Mouse (Mus musculus) lung, embryonic 15.5 days (tissue): ENCODE results near the gene Lingo1. TPM values are rescaled to one million over a fixed set of nuclear protein-coding genes. Genes with fewer than 3 reads are reported as not detected.

Experiments
- ATAC-seq: fragments of 200-750 bp; cut with Nextera tagmentation; 2 replicates; pipeline ENCODE4 v1.8.0; 2017; ENCODE audit warnings: moderate number of reproducible peaks, borderline replicate concordance; ENCODE audit not compliant: low FRiP score, low TSS enrichment; ENCODE audit errors: extremely low read depth
- H3K27ac ChIP-seq: fragments of 300-500 bp; sonication (generic); 2 replicates; pipeline ENCODE4 v1.5.1; 2015; ENCODE audit warnings: moderate library complexity, mild to moderate bottlenecking, inconsistent platforms
- H3K27me3 ChIP-seq: fragments of 300-500 bp; sonication (generic); 2 replicates; pipeline ENCODE4 v1.6.1; 2015; ENCODE audit warnings: inconsistent platforms
- H3K36me3 ChIP-seq: fragments of 300-500 bp; sonication (generic); 2 replicates; pipeline ENCODE4 v1.6.1; 2015; ENCODE audit warnings: inconsistent platforms
- H3K4me1 ChIP-seq: fragments of 300-500 bp; sonication (generic); 2 replicates; pipeline ENCODE4 v1.6.1; 2015; ENCODE audit warnings: inconsistent platforms
- H3K4me2 ChIP-seq: fragments of 300-500 bp; sonication (generic); 2 replicates; pipeline ENCODE4 v1.6.1; 2015; ENCODE audit warnings: inconsistent platforms, mild to moderate bottlenecking, moderate library complexity
- H3K4me3 ChIP-seq: fragments of 300-500 bp; sonication (generic); 2 replicates; pipeline ENCODE4 v1.5.1; 2015; ENCODE audit warnings: mild to moderate bottlenecking, inconsistent platforms
- H3K9ac ChIP-seq: fragments of 300-500 bp; sonication (generic); 2 replicates; pipeline ENCODE4 v1.6.1; 2015; ENCODE audit warnings: inconsistent platforms
- H3K9me3 ChIP-seq: fragments of 300-500 bp; sonication (generic); 2 replicates; pipeline ENCODE4 v1.6.1; 2016; ENCODE audit warnings: inconsistent platforms
- WGBS: fragments of 180-500 bp; shearing (Covaris S2); methylation state at CpG from one replicate; pipeline ENCODE4 v1.1.7; 2015; 5-methylcytosine and 5-hydroxymethylcytosine counted together
- polyA plus RNA-seq: library from polyadenylated mRNA; unstranded; fragments of >200 nt; fragmentation: Nextera tagmentation; extraction: Ambion mirVana; gene quantifications from 2 replicates; pipeline ENCODE4 v1.2.1, GENCODE M21; 2015

The Lingo1 gene
- polyA plus RNA-seq, 1 experiment from 2014 or later, result 4.1 TPM

DNA sequence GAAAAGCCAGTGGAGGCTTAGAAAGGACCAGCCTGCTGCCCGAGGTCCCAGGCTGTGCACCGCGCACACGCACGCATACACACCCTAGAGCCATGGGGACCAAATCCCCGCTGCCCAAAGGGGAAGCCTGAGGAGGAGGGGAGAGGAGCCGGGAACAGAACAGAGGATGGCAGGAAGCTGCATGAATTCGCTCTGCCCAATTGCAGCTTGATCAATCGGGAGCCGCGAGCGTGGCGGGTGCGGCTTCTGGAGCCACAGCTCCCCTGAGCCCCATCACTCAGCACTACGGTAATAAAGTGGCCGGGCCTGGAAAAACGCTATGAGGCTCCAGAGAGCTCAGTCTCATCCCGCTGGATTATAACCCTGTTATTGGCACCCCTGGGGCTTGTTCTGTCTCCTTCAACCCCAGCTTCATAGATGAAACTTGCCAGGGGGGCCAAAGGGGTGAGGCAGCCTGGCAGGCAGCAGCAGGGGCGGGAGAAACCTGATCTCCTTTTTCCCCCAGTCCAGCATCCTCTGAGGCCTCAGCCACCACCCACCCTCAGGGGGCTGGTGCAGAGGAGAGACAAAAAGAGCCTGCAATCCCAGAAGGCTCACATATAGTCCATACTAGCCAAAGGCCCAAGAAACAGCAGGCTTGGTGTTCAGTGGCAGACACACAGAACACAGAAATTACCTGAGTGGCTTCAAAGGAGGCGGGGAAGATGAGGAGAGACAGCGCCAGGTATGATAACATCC lies 29.4 kb upstream of the Lingo1 start:
- Histone ChIP-seq H3K9ac (no peak overlapping the region), H3K9me3 (no peaks in the 10 kb centered on the region), H3K4me3 (no peak overlapping the region), H3K36me3 (no peaks in the 10 kb centered on the region), H3K27me3 (peaks cover 22% of the 10 kb centered on the region), H3K4me1 (0 out of 2 replicates have a peak, but pooled peaks cover 4% of the 10 kb centered on the region), H3K27ac (no peak overlapping the region), H3K4me2 (peak overlapping the region; percentile 36; the same call in 1 of the 2 replicates)
- no peak for ATAC-seq
- 11% methylated on average over 21 of the region's 21 CpGs for WGBS

DNA sequence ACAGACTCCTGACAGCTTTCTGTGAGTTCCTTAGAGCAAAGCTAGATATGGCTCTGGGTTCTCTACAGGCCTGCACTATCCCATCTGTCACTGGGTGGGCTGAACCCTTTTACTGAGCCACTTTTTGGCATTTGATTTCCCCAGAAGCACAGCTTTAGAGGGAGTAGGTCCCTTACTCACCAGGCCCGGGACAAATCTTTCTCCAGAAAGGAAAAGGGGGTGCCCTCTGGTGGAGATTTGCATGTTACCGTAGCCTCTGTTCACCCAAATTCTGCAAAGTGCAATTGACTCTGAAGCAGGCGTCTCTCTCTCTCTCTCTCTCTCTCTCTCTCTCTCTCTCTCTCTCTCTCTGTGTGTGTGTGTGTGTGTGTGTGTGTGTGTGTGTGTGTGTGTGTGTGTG lies 28.6 kb upstream of the Lingo1 start:
- no peak overlapping the region for H3K4me3 ChIP-seq
- 8% methylated on average over 3 of the region's 3 CpGs for WGBS
- H3K27me3 ChIP-seq, result peaks cover 22% of the 10 kb centered on the region
- H3K36me3 ChIP-seq, result no peaks in the 10 kb centered on the region
- H3K4me2 ChIP-seq, result no peak overlapping the region
- 0 out of 2 replicates have a peak, but pooled peaks cover 4% of the 10 kb centered on the region for H3K4me1 ChIP-seq
- no peak overlapping the region for H3K27ac ChIP-seq
- no peak overlapping the region for H3K9ac ChIP-seq
- no peak for ATAC-seq
- no peaks in the 10 kb centered on the region for H3K9me3 ChIP-seq

GRCm38 (mm10) chr9:56810916-56811315 lies 14.6 kb upstream of the Lingo1 start:
- Histone ChIP-seq H3K9me3 (no peaks in the 10 kb centered on the region), H3K27me3 (peaks cover 3% of the 10 kb centered on the region; the same call in 1 of the 2 replicates), H3K4me3 (no peak overlapping the region), H3K9ac (no peak overlapping the region), H3K27ac (no peak overlapping the region), H3K36me3 (no peaks in the 10 kb centered on the region), H3K4me2 (no peak overlapping the region), H3K4me1 (no peaks in the 10 kb centered on the region)
- ATAC-seq, result no peak
- WGBS, result 65% methylated on average over 1 of the region's 1 CpGs

DNA sequence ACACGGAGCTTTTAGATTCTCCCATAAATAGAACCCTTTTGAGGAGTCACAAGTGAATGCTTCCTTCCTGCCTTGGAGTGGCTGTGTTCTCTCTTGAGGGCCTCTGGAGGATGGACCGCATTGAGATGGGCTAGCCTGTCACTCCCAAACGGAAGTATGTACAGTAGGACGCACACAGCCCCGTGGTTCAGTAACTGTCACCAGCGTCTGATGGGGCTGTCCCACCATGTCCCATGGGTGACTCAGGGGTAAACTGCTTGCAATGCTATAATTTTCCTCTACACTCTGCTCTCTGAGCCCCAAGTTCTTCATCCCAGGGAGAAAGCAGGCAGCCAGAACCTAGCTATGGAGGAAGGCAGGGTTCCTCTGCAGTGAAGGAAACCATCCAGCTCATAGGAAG lies 11.7 kb upstream of the Lingo1 start:
- no peak for ATAC-seq
- no peaks in the 10 kb centered on the region for H3K4me1 ChIP-seq
- no peak overlapping the region for H3K27ac ChIP-seq
- H3K9ac ChIP-seq, result no peak overlapping the region
- WGBS, result 80% methylated on average over 6 of the region's 6 CpGs
- H3K4me2 ChIP-seq, result no peak overlapping the region
- H3K9me3 ChIP-seq, result no peaks in the 10 kb centered on the region
- H3K36me3 ChIP-seq, result no peaks in the 10 kb centered on the region
- H3K27me3 ChIP-seq, result no peaks in the 10 kb centered on the region
- H3K4me3 ChIP-seq, result no peak overlapping the region

DNA sequence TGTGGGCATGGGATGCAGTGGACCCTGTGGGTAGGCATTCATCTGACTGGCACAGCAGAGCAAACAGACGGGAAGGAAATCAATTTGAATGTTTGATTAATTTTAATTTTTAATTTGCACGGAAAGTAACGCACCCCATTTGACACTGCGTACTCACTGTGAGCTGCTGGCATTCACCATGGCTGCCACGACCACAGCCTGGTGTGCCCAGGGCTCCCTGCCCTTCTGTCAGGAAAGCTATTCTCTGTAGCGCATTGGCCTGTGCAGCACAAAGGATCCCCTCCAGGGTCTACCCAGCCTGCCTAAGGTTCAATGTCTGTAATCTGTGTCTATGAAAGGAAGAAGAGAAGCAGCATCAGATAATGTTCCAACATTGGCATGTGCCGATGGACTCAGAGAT lies 6.9 kb upstream of the Lingo1 start:
- Histone ChIP-seq H3K4me2 (no peak overlapping the region), H3K4me1 (no peaks in the 10 kb centered on the region), H3K27me3 (peaks cover 19% of the 10 kb centered on the region), H3K9me3 (no peaks in the 10 kb centered on the region), H3K4me3 (no peak overlapping the region), H3K36me3 (no peaks in the 10 kb centered on the region), H3K9ac (no peak overlapping the region), H3K27ac (no peak overlapping the region)
- WGBS, result 94% methylated on average over 7 of the region's 7 CpGs
- no peak for ATAC-seq

DNA sequence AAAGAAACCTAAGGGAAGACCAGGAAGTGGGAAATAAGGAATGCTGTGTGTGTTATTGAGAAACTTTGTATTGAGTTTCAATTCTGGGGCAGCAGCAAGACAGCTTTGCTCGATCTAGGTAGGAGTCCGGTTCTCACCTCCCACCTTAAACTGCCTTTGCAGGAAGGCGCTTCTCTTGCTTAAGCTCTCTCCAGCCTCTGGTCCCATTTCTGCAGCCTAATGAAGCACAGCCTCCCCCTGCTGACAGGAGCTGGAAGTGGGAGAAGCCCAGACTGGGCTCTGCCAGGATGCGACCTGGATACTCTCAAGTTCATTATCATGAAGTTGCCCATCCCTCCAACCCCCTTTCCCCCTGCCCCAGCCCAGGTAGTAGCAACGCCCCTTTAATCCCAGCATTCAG lies 1.6 kb upstream of the Lingo1 start:
- peaks cover 70% of the 10 kb centered on the region for H3K27me3 ChIP-seq
- ATAC-seq, result no peak
- 4% methylated on average over 5 of the region's 5 CpGs for WGBS

GRCm38 (mm10) chr9:56796656-56797131 lies 426 bp upstream of the Lingo1 start:
- 0 out of 2 replicates have a peak, but pooled peaks have one; percentile 9 for ATAC-seq
- Histone ChIP-seq H3K36me3 (no peaks in the 10 kb centered on the region), H3K4me2 (peak overlapping the region; percentile 91), H3K4me1 (peaks cover 18% of the 10 kb centered on the region), H3K4me3 (peak overlapping the region; percentile 43), H3K9me3 (no peaks in the 10 kb centered on the region), H3K9ac (no peak overlapping the region), H3K27ac (no peak overlapping the region), H3K27me3 (peaks cover 70% of the 10 kb centered on the region)
- WGBS, result 2% methylated on average over 41 of the region's 41 CpGs

More for the DNA sequence above, 1.6 kb upstream of the Lingo1 start:
- Histone ChIP-seq H3K4me2 (no peak overlapping the region), H3K27ac (no peak overlapping the region), H3K4me3 (no peak overlapping the region), H3K9me3 (no peaks in the 10 kb centered on the region), H3K36me3 (no peaks in the 10 kb centered on the region), H3K9ac (no peak overlapping the region), H3K4me1 (peaks cover 15% of the 10 kb centered on the region)

- WGBS, result 59% methylated on average over 11 of the region's 11 CpGs
- H3K4me2 ChIP-seq, result no peak overlapping the region
- no peaks in the 10 kb centered on the region for H3K36me3 ChIP-seq
- H3K27me3 ChIP-seq, result peaks cover 38% of the 10 kb centered on the region
- H3K27ac ChIP-seq, result no peak overlapping the region
- no peak overlapping the region for H3K9ac ChIP-seq
- no peak overlapping the region for H3K4me3 ChIP-seq
- ATAC-seq, result no peak
- peaks cover 17% of the 10 kb centered on the region for H3K4me1 ChIP-seq
- H3K9me3 ChIP-seq, result no peaks in the 10 kb centered on the region
Measured at GRCm38 (mm10) chr9:56791696-56792261, 4.5 kb downstream of the Lingo1 start.

GRCm38 (mm10) chr9:56784576-56784975 lies 11.7 kb downstream of the Lingo1 start:
- Histone ChIP-seq H3K4me2 (no peak overlapping the region), H3K27ac (no peak overlapping the region), H3K9ac (no peak overlapping the region), H3K4me3 (no peak overlapping the region), H3K9me3 (no peaks in the 10 kb centered on the region), H3K27me3 (no peaks in the 10 kb centered on the region), H3K36me3 (no peaks in the 10 kb centered on the region), H3K4me1 (no peaks in the 10 kb centered on the region)
- WGBS, result 80% methylated on average over 10 of the region's 10 CpGs
- no peak for ATAC-seq

GRCm38 (mm10) chr9:56776881-56777801 lies 19.1 kb downstream of the Lingo1 start:
- no peak overlapping the region for H3K9ac ChIP-seq

DNA sequence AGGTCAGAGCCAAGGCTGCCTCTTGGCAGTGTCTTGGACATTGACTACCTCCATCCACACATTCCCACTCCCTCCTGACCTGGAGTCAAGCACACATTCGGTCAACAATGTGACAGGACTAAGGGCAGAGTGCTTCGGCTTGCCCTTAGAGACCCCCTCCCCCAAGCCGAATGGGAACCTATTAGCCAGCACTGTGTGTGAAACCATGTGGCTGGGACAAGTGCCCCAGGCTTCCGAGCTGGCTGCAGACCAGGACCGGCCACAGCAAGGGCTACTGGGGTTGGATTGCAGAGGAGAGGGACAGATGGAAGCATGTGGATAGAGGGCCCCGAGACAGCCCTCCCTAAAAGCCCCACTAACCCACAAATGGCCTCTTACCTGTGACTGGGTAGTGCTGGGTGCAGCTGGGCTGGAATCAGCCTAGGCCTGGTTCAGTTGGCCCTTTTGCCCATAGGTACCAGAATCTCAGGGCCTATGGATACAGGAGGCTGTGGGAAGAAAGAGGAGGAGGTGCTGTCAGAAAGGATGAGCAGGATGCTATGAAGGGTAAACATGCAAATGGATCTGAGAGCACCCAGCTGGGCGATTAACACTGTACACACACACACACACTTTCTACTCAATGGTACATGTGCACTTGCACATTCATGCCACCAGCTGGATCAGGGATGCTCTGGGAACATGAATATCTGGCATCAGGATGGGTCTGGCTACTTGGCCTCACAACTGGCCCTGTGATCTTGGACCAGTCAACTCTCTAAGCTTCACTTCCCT lies 20.9 kb downstream of the Lingo1 start:
- no peak overlapping the region for H3K27ac ChIP-seq
- H3K4me1 ChIP-seq, result no peaks in the 10 kb centered on the region
- WGBS, result 50% methylated on average over 7 of the region's 7 CpGs
- ATAC-seq, result no peak
- H3K9ac ChIP-seq, result no peak overlapping the region
- no peak overlapping the region for H3K4me3 ChIP-seq
- no peak overlapping the region for H3K4me2 ChIP-seq
- no peaks in the 10 kb centered on the region for H3K27me3 ChIP-seq
- H3K9me3 ChIP-seq, result no peaks in the 10 kb centered on the region
- no peaks in the 10 kb centered on the region for H3K36me3 ChIP-seq

More at GRCm38 (mm10) chr9:56776881-56777801, 19.1 kb downstream of the Lingo1 start:
- Histone ChIP-seq H3K4me3 (no peak overlapping the region), H3K36me3 (no peaks in the 10 kb centered on the region), H3K27ac (no peak overlapping the region), H3K27me3 (no peaks in the 10 kb centered on the region), H3K4me1 (no peaks in the 10 kb centered on the region), H3K4me2 (no peak overlapping the region), H3K9me3 (no peaks in the 10 kb centered on the region)
- no peak for ATAC-seq
- WGBS, result 66% methylated on average over 11 of the region's 11 CpGs
